Mouse (Mus musculus) liver, embryonic 11.5 days (tissue): ENCODE measurements around the gene Tepp. TPM values are rescaled to one million over a fixed set of nuclear protein-coding genes. Genes with fewer than 3 reads are reported as not detected.

Experiments used
- ATAC-seq: fragments of 200-750 bp; cut with Nextera tagmentation; replicated peaks from 2 replicates; pipeline ENCODE4 v1.8.0; 2017; ENCODE audit warnings: moderate number of reproducible peaks, mild to moderate bottlenecking, moderate TSS enrichment, moderate library complexity; ENCODE audit not compliant: low FRiP score
- DNase-seq: peaks from one replicate; pipeline ENCODE4 v3.0.0-alpha.2; 2017; ENCODE audit warnings: low spot score
- H3K27ac ChIP-seq: fragments of 300-500 bp; sonication (generic); 2 replicates; pipeline ENCODE4 v1.5.1; 2014; ENCODE audit warnings: mild to moderate bottlenecking, low read depth, low read length, control low read depth
- H3K27me3 ChIP-seq: fragments of 300-500 bp; sonication (generic); replicated peaks from 2 replicates; pipeline ENCODE4 v1.6.1; 2014; ENCODE audit warnings: low read length, mixed read lengths; ENCODE audit not compliant: control insufficient read depth, insufficient read depth
- H3K36me3 ChIP-seq: fragments of 300-500 bp; sonication (generic); 2 replicates; pipeline ENCODE4 v1.6.1; 2014; ENCODE audit warnings: mild to moderate bottlenecking, low read length, moderate library complexity, mixed read lengths; ENCODE audit not compliant: control insufficient read depth, insufficient read depth
- H3K4me1 ChIP-seq: fragments of 300-500 bp; sonication (generic); replicated peaks from 2 replicates; pipeline ENCODE4 v1.6.1; 2014; ENCODE audit warnings: low read length, mixed read lengths; ENCODE audit not compliant: control insufficient read depth, insufficient read depth
- H3K4me2 ChIP-seq: fragments of 300-500 bp; sonication (generic); 2 replicates; pipeline ENCODE4 v1.6.1; 2014; ENCODE audit warnings: mild to moderate bottlenecking, control low read depth, moderate library complexity
- H3K4me3 ChIP-seq: fragments of 300-500 bp; sonication (generic); 2 replicates; pipeline ENCODE4 v1.5.1; 2014; ENCODE audit warnings: low read depth, low read length, control low read depth
- H3K9ac ChIP-seq: fragments of 300-500 bp; sonication (generic); 2 replicates; pipeline ENCODE4 v1.6.1; 2014; ENCODE audit warnings: low read depth, low read length, control low read depth
- H3K9me3 ChIP-seq: fragments of 300-500 bp; sonication (generic); 2 replicates; pipeline ENCODE4 v1.6.1; 2016; ENCODE audit warnings: low read length, inconsistent platforms, mixed read lengths; ENCODE audit not compliant: control insufficient read depth
- WGBS: fragments of 180-500 bp; shearing (Covaris S2); extraction: QIAGEN DNeasy Blood & Tissue Kit; methylation state at CpG from one replicate; pipeline ENCODE4 v1.1.7; 2014; 5-methylcytosine and 5-hydroxymethylcytosine counted together
- polyA plus RNA-seq: library from polyadenylated mRNA; unstranded; fragments of >200 nt; fragmentation: Nextera tagmentation; extraction: Ambion mirVana; gene quantifications from 2 replicates; pipeline ENCODE4 v1.2.1, GENCODE M21; 2014

Tepp gene
- polyA plus RNA-seq, 1 experiment from 2014 or later = not detected

- H3K36me3 ChIP-seq = peaks cover 24% of the 10 kb centered on the region
- no peaks in the 10 kb centered on the region for H3K9me3 ChIP-seq
- H3K9ac ChIP-seq = no peak overlapping the region
- H3K4me3 ChIP-seq = no peak overlapping the region
- WGBS = 69% methylated on average over 5 of the region's 5 CpGs
- DNase-seq = no peak
- no peak overlapping the region for H3K4me2 ChIP-seq
- ATAC-seq = no peak
- H3K27me3 ChIP-seq = peaks cover 2% of the 10 kb centered on the region
- H3K4me1 ChIP-seq = no peaks in the 10 kb centered on the region; the same call in 1 of the 2 replicates
- no peak overlapping the region for H3K27ac ChIP-seq
Observed at GRCm38 (mm10) chr8:95324646-95325045, 14.3 kb downstream of the Tepp start.

DNA sequence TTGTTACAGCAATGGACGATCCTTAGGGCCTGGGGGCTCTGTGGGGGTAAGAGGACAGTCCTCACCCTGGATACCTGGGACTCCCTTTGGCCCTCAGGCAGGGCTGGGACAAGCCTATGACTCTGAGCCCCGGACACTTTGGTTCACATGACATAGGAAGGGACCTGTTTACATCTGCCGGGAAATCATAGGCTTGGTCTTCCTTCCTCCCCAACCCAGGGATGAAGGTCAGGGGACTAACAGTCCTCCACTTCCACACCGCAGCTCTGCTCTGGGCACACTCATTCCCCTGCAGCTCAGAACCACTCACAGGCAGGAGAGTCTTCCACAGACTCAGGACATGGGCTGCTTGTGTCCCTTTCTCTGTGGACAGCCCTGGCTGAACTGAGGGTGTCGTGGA is 16.5 kb downstream of the Tepp start:
- Histone ChIP-seq H3K9ac (no peak overlapping the region), H3K4me2 (no peak overlapping the region), H3K27ac (no peak overlapping the region), H3K4me3 (no peak overlapping the region), H3K4me1 (peaks cover 13% of the 10 kb centered on the region), H3K9me3 (no peaks in the 10 kb centered on the region), H3K36me3 (peaks cover 24% of the 10 kb centered on the region), H3K27me3 (no peaks in the 10 kb centered on the region; the same call in 1 of the 2 replicates)
- DNase-seq = no peak
- no peak for ATAC-seq
- 82% methylated on average over 5 of the region's 5 CpGs for WGBS

GRCm38 (mm10) chr8:95327866-95328465 is 17.6 kb downstream of the Tepp start:
- peaks cover 17% of the 10 kb centered on the region for H3K4me1 ChIP-seq
- H3K36me3 ChIP-seq = peaks cover 24% of the 10 kb centered on the region
- no peaks in the 10 kb centered on the region for H3K9me3 ChIP-seq
- DNase-seq (no peak), ATAC-seq (no peak)
- H3K27me3 ChIP-seq = no peaks in the 10 kb centered on the region
- no peak overlapping the region for H3K27ac ChIP-seq
- 90% methylated on average over 46 of the region's 46 CpGs for WGBS
- no peak overlapping the region for H3K4me2 ChIP-seq
- H3K4me3 ChIP-seq = no peak overlapping the region
- H3K9ac ChIP-seq = no peak overlapping the region

DNA sequence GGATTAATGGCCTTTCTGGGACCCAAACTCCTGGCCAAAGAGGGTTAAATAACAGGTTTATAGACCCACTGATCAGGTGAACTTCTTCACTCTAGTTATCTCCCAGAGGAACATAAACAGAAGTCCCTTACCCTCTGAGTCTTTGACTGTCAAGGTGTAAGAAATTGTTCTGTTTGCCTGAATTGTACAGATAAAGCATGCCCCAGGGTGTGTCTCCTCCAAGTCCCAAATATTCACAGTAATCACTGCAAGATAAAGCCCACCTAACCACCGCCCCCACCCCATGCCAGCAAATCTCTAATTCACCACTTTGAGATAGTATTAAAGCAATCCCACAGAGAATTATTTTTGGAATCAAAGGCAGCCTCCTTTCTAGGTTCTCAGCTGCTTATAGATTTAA is 20.0 kb downstream of the Tepp start:
- ATAC-seq = no peak
- H3K36me3 ChIP-seq = peaks cover 27% of the 10 kb centered on the region
- no peak for DNase-seq
- H3K9me3 ChIP-seq = no peaks in the 10 kb centered on the region
- H3K9ac ChIP-seq = peak overlapping the region; percentile 75; the same call in 1 of the 2 replicates
- H3K4me3 ChIP-seq = peak overlapping the region; percentile 85
- WGBS = 46% methylated on average over 1 of the region's 1 CpGs
- peak overlapping the region; percentile 95 for H3K4me2 ChIP-seq
- no peak overlapping the region for H3K27ac ChIP-seq
- no peaks in the 10 kb centered on the region for H3K27me3 ChIP-seq
- peaks cover 17% of the 10 kb centered on the region for H3K4me1 ChIP-seq

- peaks cover 17% of the 10 kb centered on the region for H3K4me1 ChIP-seq
- H3K36me3 ChIP-seq = peaks cover 27% of the 10 kb centered on the region
- H3K9ac ChIP-seq = peak overlapping the region; percentile 75
- H3K9me3 ChIP-seq = no peaks in the 10 kb centered on the region
- H3K4me2 ChIP-seq = peak overlapping the region; percentile 95
- DNase-seq (peak; percentile 88), ATAC-seq (peak; percentile 46)
- H3K4me3 ChIP-seq = peak overlapping the region; percentile 85
- H3K27ac ChIP-seq = peak overlapping the region; percentile 97
- H3K27me3 ChIP-seq = no peaks in the 10 kb centered on the region
- under 1% methylated on average over 38 of the region's 38 CpGs for WGBS
Observed at GRCm38 (mm10) chr8:95331156-95331719, 20.9 kb downstream of the Tepp start.

- Histone ChIP-seq H3K4me3 (peak within 1 kb of the TSS; percentile 85), H3K4me2 (peak within 1 kb of the TSS; percentile 95), H3K27me3 (no peaks in the 10 kb centered on the region), H3K9me3 (no peaks in the 10 kb centered on the region), H3K4me1 (peaks cover 17% of the 10 kb centered on the region), H3K36me3 (peaks cover 27% of the 10 kb centered on the region), H3K9ac (peak within 1 kb of the TSS; percentile 75), H3K27ac (peak within 1 kb of the TSS; percentile 97)
- ATAC-seq = peak; percentile 94
- 0% methylated on average over 76 of the region's 80 CpGs for WGBS
- DNase-seq = peak; percentile 96
Observed at GRCm38 (mm10) chr8:95331720-95332436, 21.5 kb downstream of the Tepp start, which contains the start of the genes Zfp319 and Usb1. Gene Zfp319 (minus strand): TSS chr8:95331950. Gene Usb1 (plus strand): TSS chr8:95332284.

DNA sequence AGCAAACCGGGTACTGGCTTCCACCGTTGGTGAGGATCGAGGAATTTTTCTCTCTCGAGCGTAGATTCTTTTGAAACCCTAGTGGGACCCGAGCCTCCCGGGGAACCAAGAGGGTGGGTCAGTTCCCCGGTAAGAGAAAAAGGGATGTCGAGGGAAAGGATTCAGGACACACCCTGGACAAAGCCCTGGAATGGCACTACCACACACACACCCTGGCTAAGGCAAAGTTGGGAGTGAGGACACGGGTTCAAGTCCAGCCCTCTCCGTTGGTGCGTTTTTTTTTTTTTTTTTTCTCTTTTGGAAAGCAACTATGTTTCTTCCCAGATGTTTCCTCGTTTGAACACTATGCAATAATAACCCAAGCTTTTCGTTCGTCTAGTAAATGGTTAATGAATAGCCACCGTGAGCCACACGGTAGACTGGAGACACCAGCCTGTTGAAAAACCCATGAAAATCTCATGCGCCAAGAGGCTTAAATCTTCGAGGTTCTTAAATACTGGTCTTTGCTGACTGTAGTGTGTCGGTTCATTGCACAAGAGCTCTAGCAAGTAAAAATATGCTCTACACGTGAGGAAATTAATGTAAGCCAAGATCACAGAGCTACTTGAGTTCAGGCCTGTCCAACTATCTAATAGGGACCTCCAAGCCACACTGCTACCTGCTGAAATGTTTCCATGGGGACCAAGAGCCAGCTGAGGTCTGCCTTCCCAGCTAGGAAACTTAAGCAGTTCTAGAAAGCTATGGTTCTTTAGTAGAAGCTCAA is 22.3 kb downstream of the Tepp start:
- peak overlapping the region; percentile 97 for H3K27ac ChIP-seq
- DNase-seq = no peak
- ATAC-seq = no peak; the same call in 1 of the 2 replicates
- H3K4me1 ChIP-seq = peaks cover 17% of the 10 kb centered on the region
- H3K4me3 ChIP-seq = peak overlapping the region; percentile 85
- H3K4me2 ChIP-seq = peak overlapping the region; percentile 95
- H3K9me3 ChIP-seq = no peaks in the 10 kb centered on the region
- H3K36me3 ChIP-seq = peaks cover 24% of the 10 kb centered on the region
- H3K9ac ChIP-seq = peak overlapping the region; percentile 75
- no peaks in the 10 kb centered on the region for H3K27me3 ChIP-seq
- WGBS = 25% methylated on average over 21 of the region's 21 CpGs

DNA sequence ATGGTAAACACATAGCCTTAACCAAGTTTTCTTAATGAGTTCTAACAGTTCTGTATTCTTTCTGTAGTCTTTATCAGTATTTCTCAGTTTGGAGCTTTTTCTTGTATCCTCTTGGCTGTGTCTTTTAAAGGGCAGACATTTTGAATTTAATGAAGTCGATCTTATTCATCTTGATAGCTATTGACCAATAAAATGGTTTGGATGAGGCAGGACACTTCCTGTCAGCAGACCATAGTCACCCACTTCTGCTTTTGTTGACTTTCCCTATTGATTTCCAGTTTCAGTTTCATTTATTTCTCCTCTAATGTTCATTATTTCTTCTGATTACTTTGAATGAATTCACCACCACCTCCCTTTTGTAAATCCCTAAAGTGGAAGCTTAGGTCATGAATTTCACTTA is 25.3 kb downstream of the Tepp start:
- Histone ChIP-seq H3K27ac (no peak overlapping the region), H3K36me3 (peaks cover 4% of the 10 kb centered on the region; the same call in 1 of the 2 replicates), H3K4me2 (no peak overlapping the region), H3K27me3 (no peaks in the 10 kb centered on the region), H3K9ac (no peak overlapping the region), H3K9me3 (no peaks in the 10 kb centered on the region), H3K4me1 (peaks cover 9% of the 10 kb centered on the region), H3K4me3 (no peak overlapping the region)
- ATAC-seq (no peak), DNase-seq (no peak)
- whole genome bisulfite sequencing = 75% methylated on average over 1 of the region's 1 CpGs
